Mouse (Mus musculus) heart, adult 2 months (tissue): ENCODE data around the gene Plppr3.

Experiments
- CTCF ChIP-seq: fragments of 200-600 bp; IDR thresholded peaks from 2 replicates; pipeline ENCODE4 v1.8.1; 2022; ENCODE audit warnings: antibody characterized with exemption, mild to moderate bottlenecking, moderate library complexity
- EP300 ChIP-seq: fragments of 200-500 bp; IDR thresholded peaks from 2 replicates; pipeline ENCODE4 v1.6.1; 2011; ENCODE audit warnings: low read depth, low read length, control low read depth; ENCODE audit not compliant: insufficient read depth

GRCm38 (mm10) chr10:79857894-79858293 lies 16.5 kb downstream of the Plppr3 start:
- TF ChIP-seq CTCF (no peak), EP300 (no peak)
